Mouse (Mus musculus) retina, postnatal 7 days (tissue): ENCODE results near the gene Katnb1.

ENCODE experiments used
- DNase-seq: peaks from one replicate; pipeline ENCODE4 v3.0.0-alpha.2; 2012; ENCODE audit warnings: low read depth, low spot score

Katnb1 gene

GRCm38 (mm10) chr8:95084744-95085431 is 3.9 kb downstream of the Katnb1 start:
- no peak for DNase-seq

GRCm38 (mm10) chr8:95085432-95086141 is 4.6 kb downstream of the Katnb1 start:
- no peak for DNase-seq

- DNase-seq: no peak
Measured at GRCm38 (mm10) chr8:95093574-95093973, 12.6 kb downstream of the Katnb1 start.

DNA sequence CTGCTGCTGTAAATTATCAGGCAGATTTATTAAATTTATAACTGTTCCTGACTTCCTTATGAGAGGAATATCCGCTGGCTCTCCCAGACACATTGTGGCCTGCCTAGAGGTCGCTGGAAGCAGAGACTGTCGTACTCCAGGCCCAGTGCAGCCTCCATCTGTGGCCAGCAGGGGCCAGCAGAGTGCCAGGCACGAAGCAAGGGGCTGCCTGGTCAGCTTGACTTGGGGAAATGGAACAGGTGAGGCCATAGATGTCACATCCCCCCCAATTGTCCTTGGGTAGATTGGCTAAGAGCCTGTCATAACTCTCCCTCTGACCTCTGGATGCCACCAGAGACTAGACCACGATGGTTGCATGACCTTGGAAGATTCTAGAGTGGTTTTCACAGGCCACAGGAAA is 18.0 kb downstream of the Katnb1 start:
- DNase-seq: peak; percentile 44

- no peak for DNase-seq
Measured at GRCm38 (mm10) chr8:95101972-95102371, 21.0 kb downstream of the Katnb1 start.

DNA sequence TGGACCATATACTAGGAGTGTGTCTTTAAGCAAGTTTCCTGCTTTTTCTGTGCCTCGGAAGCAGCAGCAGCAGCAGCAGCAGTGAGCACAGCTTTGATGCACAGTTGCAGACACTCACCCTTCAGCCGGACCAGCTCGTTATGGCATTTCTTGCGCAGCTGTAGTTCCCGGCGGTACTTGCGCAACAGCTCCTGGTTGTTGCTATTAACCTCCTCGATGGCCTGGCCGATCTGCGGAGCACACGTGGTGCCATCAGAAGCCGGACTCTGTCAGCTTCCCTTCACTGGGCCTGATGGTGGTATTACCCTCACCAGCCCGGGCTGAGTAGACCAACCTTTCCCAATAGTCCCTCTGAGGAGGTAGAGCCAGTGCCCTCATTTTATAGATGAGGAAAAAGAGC is 26.3 kb downstream of the Katnb1 start:
- DNase-seq: no peak

DNA sequence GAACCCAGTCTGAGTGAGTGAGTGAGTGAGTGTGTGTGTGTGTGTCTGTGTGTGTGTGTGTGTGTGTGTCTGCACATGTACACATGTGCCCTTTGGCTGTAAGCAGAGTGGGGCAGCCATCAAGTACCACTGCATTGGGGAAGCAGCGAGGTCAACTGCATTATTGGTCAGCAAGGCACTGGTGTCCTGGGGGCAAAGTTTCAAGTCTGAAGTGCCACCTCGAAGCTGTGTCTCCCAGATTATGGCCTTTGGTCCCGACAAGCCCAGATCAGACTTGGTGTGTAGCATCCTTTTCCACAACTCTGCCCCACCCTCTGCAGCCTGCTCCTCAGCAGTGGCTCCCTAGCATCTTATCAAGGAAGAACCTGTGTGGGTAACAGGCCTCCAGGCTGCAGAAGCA is 31.6 kb downstream of the Katnb1 start:
- no peak for DNase-seq

DNA sequence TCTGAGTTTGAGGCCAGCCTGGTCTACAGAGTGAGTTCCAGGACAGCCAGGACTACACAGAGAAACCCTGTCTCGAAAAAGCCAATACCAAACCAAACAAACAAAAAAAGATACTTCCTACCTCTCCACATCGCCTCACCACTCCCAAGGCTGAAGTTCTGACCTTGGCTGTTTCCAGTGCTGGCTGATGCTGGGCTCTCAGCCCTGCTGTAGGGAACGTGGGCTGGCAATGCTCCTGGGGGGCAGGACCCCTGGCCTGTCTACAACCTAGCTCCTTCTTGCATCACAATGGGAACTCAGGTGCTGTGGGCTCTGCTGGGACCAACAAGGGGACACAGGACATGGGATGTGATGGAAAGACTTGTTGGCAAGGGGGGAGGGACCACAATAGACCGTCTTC is 32.1 kb downstream of the Katnb1 start:
- no peak for DNase-seq

DNA sequence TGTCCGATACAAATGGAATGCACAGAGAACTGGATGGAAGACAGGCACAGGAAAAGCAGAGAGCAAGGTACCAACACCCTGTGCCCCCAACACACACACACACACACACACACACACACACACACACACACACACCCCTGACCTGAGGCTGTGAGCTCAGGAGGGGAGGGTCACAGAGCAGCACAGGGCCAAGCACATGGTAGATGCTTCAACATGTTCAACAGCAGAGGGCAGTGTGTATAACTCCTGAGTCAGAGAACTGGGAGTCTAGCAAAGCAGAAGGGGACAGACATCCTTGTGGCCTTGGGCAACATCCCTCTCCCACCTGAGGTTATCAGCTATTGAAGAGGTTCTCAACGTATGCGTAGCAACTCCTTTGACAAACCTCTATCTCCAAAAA is 32.8 kb downstream of the Katnb1 start:
- DNase-seq: peak; percentile 43

GRCm38 (mm10) chr8:95123455-95123854 is 42.5 kb downstream of the Katnb1 start:
- no peak for DNase-seq

GRCm38 (mm10) chr8:95126497-95126896 is 45.5 kb downstream of the Katnb1 start:
- DNase-seq: no peak

GRCm38 (mm10) chr8:95127658-95128057 is 46.7 kb downstream of the Katnb1 start:
- no peak for DNase-seq

GRCm38 (mm10) chr8:95128750-95129260 is 47.8 kb downstream of the Katnb1 start:
- no peak for DNase-seq

- DNase-seq: no peak
Measured at GRCm38 (mm10) chr8:95130966-95131537, 50.1 kb downstream of the Katnb1 start.

DNA sequence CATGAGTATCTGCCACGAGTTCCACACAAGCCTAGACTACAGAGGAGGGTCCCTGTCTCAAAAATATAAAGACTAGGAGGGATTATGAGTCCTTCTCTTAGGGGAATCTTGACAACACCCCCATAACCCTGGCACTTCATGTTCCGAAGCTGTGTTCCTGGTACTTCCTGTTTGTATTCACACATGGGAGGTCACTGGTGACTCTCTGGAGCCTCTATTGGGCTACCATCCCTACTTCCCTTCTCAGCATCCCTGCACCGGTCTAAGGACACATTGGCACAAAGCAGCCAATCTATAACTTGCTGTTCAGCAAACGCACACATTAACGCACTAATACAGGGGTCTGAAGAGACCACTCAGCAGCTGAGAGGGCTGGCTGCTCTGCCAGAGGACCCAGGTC is 51.0 kb downstream of the Katnb1 start:
- DNase-seq: no peak

GRCm38 (mm10) chr8:95134186-95134585 is 53.2 kb downstream of the Katnb1 start:
- DNase-seq: no peak

GRCm38 (mm10) chr8:95135242-95135641 is 54.3 kb downstream of the Katnb1 start:
- DNase-seq: no peak

GRCm38 (mm10) chr8:95136218-95136617 is 55.2 kb downstream of the Katnb1 start:
- DNase-seq: no peak

GRCm38 (mm10) chr8:95137201-95137600 is 56.2 kb downstream of the Katnb1 start:
- no peak for DNase-seq

DNA sequence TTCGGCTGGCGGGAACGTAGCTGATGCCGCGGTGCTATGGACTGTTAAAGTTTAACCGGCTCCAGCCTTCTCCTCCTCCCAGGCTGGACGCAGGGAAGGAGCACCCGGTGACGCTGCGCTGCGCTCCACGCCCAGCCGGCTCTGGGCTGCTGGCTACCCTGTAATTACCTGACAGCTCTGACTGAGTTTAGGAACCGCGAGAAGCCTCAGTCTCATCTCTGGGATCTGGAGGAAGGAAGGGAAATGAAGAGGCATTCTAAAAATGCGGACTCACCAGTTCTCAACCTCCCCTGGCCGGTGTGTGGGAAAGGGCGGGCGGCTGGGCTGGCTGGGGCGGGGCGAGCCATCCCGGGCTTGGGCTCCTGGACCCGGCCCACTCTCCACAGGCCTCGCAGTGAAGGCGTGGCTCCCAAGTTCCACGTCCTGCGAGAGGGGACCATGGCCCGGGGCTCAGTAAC is 56.7 kb downstream of the Katnb1 start:
- DNase-seq: no peak

DNA sequence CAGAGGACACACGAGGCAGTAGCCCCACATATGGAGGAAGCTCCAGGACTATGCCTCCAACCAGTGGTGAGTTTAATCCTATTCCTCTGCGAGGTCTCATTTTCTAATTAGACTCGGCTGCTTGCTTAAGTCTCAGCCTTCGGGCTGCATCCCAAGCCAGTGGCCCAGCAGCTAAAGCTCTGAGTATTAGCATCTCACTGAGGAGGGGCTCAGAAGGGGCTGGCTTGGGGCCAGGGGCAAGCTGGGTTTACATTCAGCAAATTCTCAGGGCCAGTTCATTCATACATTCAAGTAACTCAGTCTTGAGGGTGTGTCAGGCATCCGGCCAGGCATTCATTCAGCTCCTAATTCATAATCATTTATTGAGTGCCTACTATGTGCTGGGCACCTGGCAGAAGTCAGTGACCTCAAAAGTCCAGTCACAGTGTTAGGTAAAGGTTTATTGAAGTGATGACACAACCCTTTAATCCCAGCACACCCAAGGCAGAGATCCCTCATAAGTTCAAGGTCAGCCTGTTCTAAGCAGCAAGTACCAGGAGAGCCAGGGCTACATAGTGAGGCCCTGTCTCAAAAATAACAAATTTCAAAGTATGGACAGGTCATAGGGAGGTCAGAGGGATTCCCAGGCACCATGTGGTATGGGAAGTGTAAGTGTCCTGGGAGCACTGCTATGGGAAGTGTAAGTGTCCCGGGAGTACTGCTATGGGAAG is 57.5 kb downstream of the Katnb1 start:
- DNase-seq: peak; percentile 65

GRCm38 (mm10) chr8:95139051-95139365 is 58.0 kb downstream of the Katnb1 start:
- DNase-seq: no peak
